Mouse (Mus musculus) cerebral cortex, adult 2 months (tissue): ENCODE data around the gene Ttc7b.

Experiments
- WGBS: fragments of 180-500 bp; shearing (Covaris S2); methylation state at CpG from one replicate; pipeline ENCODE4 v1.1.7; 2018; 5-methylcytosine and 5-hydroxymethylcytosine counted together

The Ttc7b gene

DNA sequence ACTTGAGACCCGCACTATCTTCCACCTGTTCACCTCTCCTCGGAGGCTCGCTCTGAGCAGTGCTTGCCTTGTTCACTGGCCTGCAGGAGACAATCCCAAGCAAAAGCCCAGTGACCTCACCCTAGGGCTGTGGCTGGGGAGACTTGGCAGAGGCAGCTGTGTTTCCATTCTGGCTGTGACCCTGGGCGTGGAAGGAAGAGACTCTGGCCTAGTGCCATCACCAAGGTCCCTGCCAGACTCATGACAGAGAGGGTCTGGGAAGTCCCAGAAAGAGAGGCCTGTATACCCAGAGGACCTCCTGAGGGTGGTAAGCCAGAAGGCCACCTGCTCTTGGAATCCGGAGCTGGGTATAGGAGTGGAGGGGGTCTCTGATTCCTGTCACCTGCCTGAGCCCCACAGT, 244.8 kb downstream of the Ttc7b start:
- WGBS: 49% methylated on average over 5 of the region's 5 CpGs

- 68% methylated on average over 2 of the region's 2 CpGs for WGBS
Observed at GRCm38 (mm10) chr12:100273033-100273432, 247.6 kb downstream of the Ttc7b start.

- 37% methylated on average over 9 of the region's 9 CpGs for WGBS
Observed at GRCm38 (mm10) chr12:100269967-100270662, 250.5 kb downstream of the Ttc7b start.

- WGBS: 21% methylated on average over 6 of the region's 6 CpGs
Observed at GRCm38 (mm10) chr12:100268011-100268410, 252.6 kb downstream of the Ttc7b start.

DNA sequence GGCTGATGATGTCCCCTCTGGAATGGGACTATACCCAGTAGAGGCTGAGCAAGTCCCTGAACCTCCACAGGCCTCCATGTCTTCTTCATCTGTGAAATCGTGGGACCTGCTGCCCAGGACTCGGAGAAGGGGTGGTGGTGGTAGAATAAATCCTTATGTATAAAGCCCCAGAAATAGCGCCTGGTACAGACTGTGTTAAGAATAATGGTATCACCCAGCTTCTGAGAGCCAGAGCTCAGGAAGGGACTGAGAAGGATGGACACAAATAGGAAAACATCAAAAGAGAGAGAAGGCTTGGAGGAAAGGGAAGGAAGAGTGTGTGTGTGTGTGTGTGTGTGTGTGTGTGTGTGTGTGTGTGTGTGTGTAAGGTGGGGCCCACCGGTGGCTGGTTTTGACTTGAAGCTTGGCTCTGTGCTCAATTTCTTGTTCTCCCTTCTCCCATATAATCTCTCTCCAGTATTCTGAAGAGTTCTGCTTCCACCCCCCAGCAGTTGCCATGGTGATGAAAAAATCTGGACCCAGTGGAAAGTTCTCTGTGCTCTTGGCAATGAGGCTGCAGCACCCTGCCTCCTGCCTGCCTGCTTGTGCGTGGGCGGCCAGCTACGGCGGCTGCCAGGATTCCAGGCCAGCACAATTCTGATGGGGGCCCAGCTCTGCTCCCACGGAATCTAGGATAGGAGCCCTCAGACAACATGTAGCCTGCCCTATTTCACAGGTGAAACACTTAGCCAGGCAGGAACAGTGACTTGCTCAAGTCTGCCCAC, 254.9 kb downstream of the Ttc7b start:
- WGBS: 20% methylated on average over 9 of the region's 9 CpGs

DNA sequence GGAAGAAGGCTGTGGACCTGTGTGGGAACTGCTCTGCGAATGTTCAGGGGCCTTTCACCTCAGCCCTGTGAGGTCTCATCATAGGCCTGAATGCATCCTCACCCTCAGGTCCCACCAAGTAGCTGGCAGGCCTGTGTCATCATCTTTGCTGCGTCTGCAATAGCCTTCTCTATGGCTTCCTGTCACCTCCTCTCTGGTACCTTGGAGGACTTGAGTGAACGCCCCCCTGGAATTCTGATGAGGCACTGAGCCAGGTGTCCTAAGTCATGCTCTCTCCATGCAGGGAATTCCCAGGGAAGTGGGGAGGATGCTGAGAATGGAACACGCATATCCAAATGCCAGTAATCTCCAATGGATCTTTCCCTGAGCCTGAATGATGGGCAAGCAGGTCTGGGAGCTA, 255.7 kb downstream of the Ttc7b start:
- 64% methylated on average over 4 of the region's 4 CpGs for WGBS

DNA sequence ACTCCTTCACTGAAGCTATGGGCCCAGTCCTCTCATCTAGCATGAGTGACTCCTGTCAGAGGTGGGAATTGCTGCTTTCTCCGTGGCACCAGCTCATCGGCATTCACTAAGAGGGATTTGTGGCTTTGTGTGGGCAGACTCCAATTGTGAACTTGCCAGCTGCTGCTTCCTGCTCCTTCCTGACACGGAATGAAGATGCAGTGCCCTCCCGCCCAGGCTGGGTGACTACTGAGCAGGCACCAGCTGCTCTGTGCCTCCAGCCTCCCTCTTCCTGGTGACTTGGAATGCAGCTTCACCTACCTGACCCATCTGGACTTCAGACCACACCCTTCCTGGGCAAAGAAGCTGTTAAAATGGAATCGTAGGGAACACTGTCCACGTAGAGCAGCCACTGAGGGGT, 257.8 kb downstream of the Ttc7b start:
- WGBS: 30% methylated on average over 6 of the region's 6 CpGs

DNA sequence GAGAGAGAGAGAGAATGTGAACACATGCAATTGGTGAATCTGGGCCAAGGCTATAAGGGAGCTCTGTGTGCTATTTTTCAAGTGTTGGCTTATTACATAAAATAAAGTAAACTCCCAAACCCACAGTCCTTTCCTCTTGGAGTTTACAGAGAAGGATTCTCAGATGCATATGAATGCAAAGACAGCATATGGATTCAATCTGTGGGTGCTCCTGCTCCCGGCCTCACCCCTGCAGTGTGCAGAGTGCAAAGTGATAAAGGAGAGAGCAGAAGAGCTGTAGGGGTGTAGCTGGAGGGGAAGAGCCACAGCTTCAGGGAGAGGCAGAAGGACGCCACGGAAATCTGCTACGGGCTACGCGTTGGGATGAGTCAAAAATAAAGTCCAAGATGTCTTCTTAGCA, 258.9 kb downstream of the Ttc7b start:
- 49% methylated on average over 6 of the region's 6 CpGs for WGBS

DNA sequence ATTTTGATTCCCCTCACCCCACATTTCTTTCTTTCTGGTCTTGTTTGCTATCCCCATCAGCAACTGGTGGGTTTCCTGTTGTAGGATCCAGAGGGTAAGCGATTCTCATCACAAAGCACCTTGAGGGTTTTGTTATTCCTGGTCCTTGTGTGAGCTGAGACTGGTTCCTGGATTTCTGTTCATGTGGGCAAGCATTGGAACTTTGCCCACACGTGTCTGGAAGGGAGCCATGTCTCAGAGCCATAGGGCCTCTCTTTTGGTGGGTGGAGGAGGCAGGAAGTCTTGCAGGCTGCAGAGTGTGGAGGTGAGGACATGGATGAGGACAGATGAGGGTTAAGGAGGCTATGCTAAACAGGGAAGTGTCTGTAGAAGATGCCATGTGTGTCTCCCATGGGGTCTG, 260.5 kb downstream of the Ttc7b start:
- 42% methylated on average over 2 of the region's 2 CpGs for WGBS

GRCm38 (mm10) chr12:100257779-100258178, 262.8 kb downstream of the Ttc7b start:
- 63% methylated on average over 3 of the region's 3 CpGs for WGBS

DNA sequence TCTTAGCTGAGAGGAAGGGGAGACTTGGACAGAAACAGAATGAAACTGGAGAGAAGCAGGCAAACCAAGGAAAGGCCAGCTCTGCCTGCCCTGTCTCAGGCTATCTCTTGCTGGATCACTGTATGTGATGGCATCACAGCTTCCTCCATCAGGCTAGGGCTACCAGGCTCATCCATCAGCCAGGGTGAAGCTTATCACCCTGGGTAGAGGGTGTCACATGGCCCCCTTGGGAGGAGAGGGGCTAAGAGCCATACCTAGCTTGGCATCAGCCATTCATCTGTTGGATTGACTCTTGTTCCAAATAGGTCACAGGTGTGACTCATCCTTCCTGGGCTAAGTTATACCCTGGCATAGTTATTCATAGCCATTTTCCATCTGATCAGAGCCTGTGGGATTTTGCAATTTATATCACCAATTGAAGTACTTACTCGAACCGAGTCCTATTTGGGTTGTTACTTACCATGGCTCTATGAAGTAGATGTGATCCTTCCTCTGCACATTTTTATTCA, 265.1 kb downstream of the Ttc7b start:
- 39% methylated on average over 2 of the region's 2 CpGs for WGBS

DNA sequence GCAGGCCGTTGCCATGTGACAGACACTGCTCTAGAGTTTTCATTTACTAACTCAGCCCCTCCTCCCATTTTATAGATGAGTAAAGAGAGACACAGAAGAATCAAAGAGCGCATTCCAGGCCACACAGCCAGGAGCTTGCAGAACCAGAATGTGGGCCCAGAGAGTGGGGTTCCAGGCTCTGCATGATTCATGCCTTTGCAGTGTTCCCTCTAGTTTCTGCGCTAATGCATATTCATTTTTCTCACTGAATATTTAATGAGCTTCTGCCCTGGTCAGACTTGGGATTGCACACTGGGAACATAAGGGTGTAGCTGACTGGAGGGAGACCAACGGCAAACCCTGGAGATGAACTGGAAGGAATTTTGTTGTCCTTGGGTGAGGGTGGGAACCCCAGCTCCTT, 266.2 kb downstream of the Ttc7b start:
- WGBS: 39% methylated on average over 4 of the region's 4 CpGs
